23 mouse cellular contexts compared by ENCODE assay signal in the genomic region with DNA sequence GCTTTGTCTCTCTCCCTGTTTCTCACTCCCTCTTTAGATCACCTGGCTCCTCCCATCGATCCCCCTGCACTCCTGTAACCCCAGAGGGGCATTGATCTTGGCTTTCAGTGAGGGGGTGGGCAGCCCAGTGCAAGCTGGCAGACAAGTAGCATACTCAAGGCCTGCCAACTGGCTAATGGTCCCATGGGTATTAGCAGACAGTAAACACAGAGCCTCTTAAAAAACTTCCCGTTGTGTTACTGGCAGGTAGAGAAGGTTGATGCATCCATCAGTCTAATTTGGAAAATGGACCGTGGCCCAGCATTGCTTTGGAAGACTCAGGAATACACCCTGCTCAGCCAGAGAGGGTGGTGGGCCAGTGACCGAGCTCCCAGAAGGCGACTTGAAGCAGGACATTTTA.
DNase-seq lines count a peak whose midpoint lies in the region; ATAC-seq lines count a peak whose summit lies in the region.
"Had no signal": no experiment of that assay in that cellular context is flagged by ENCODE, and none has a peak within 500 bp of the region (broad histone marks: within the 10 kb centered on the region; RNA-seq: fewer than 3 reads in every experiment).

No protein-coding gene starts in this region.

- ATAC-seq in hindbrain, embryonic 14.5 days (ENCODE audit: low FRiP score): no peak
- ATAC-seq in hindbrain, embryonic 16.5 days: no peak
- ATAC-seq in neural tube, embryonic 14.5 days (ENCODE audit: low read depth): peak; percentile 64; the same call in 1 of the 2 replicates
- ATAC-seq: activated CD4-positive, CD25-positive, alpha-beta regulatory T cell, adult 4 months; forebrain, embryonic 13.5 days; forebrain, postnatal 0 days; intestine, postnatal 0 days had no signal

- H3K4me3 ChIP-seq in hindbrain, embryonic 14.5 days (replicated peaks; ENCODE audit: low read length): no peak overlapping the region
- H3K4me3 ChIP-seq in hindbrain, embryonic 16.5 days (ENCODE audit: low read length): no peak overlapping the region
- H3K4me3 ChIP-seq in neural tube, embryonic 14.5 days (ENCODE audit: low read depth, low read length): no peak overlapping the region
- H3K4me3 ChIP-seq: embryonic facial prominence, embryonic 10.5 days; embryonic facial prominence, embryonic 13.5 days; erythroblast, embryonic 14.5 days; forebrain, embryonic 13.5 days; gastrocnemius, adult 2 months had no signal

- H3K27ac ChIP-seq in hindbrain, embryonic 14.5 days: peak overlapping the region; percentile 26; the same call in 1 of the 2 replicates
- H3K27ac ChIP-seq in hindbrain, embryonic 16.5 days (ENCODE audit: low read depth, low read length): no peak overlapping the region
- H3K27ac ChIP-seq in neural tube, embryonic 14.5 days (ENCODE audit: low read depth, low read length): 0 out of 2 replicates have a peak overlapping the region, but pooled peaks have one; percentile 7
- H3K27ac ChIP-seq: embryonic facial prominence, embryonic 10.5 days; embryonic facial prominence, embryonic 13.5 days; forebrain, embryonic 13.5 days; gastrocnemius, adult 2 months had no signal

- H3K9me3 ChIP-seq in hindbrain, embryonic 14.5 days (ENCODE audit: control insufficient read depth, low read length): no peaks in the 10 kb centered on the region
- H3K9me3 ChIP-seq in hindbrain, embryonic 16.5 days (ENCODE audit: control insufficient read depth, low read length): no peaks in the 10 kb centered on the region
- H3K9me3 ChIP-seq in neural tube, embryonic 14.5 days (ENCODE audit: control insufficient read depth, low read length): no peaks in the 10 kb centered on the region
- H3K9me3 ChIP-seq: embryonic facial prominence, embryonic 10.5 days; embryonic facial prominence, embryonic 13.5 days; forebrain, embryonic 13.5 days had no signal

- 62% methylated on average over 5 of the region's 5 CpGs for WGBS in hindbrain, embryonic 14.5 days
- 51% methylated on average over 5 of the region's 5 CpGs for WGBS in hindbrain, embryonic 16.5 days
- 53% methylated on average over 5 of the region's 5 CpGs for WGBS in neural tube, embryonic 14.5 days

- no peak overlapping the region for H3K4me2 ChIP-seq in hindbrain, embryonic 14.5 days (replicated peaks)
- H3K4me2 ChIP-seq in hindbrain, embryonic 16.5 days (ENCODE audit: low read length): no peak overlapping the region
- H3K4me2 ChIP-seq in neural tube, embryonic 14.5 days (ENCODE audit: low read depth, low read length): no peak overlapping the region
- H3K4me2 ChIP-seq: embryonic facial prominence, embryonic 13.5 days; forebrain, embryonic 13.5 days; heart, embryonic 11.5 days had no signal

- 0 out of 2 replicates have a peak, but pooled peaks cover 3% of the 10 kb centered on the region for H3K4me1 ChIP-seq in hindbrain, embryonic 14.5 days (replicated peaks; ENCODE audit: control insufficient read depth, insufficient read depth, low read length)
- H3K4me1 ChIP-seq in hindbrain, embryonic 16.5 days (ENCODE audit: control insufficient read depth, insufficient read depth, low read depth, low read length): no peaks in the 10 kb centered on the region; the same call in 1 of the 2 replicates
- 0 out of 2 replicates have a peak, but pooled peaks cover 2% of the 10 kb centered on the region for H3K4me1 ChIP-seq in neural tube, embryonic 14.5 days (ENCODE audit: control insufficient read depth, insufficient read depth, low read length)
- H3K4me1 ChIP-seq: embryonic facial prominence, embryonic 10.5 days had no signal

- H3K27me3 ChIP-seq in hindbrain, embryonic 14.5 days (ENCODE audit: control insufficient read depth, insufficient read depth, low read length): no peaks in the 10 kb centered on the region
- no peaks in the 10 kb centered on the region for H3K27me3 ChIP-seq in hindbrain, embryonic 16.5 days (replicated peaks; ENCODE audit: control insufficient read depth, insufficient read depth, low read length)
- no peaks in the 10 kb centered on the region for H3K27me3 ChIP-seq in neural tube, embryonic 14.5 days (ENCODE audit: control insufficient read depth, insufficient read depth, low read length)
- H3K27me3 ChIP-seq: embryonic facial prominence, embryonic 13.5 days; forebrain, embryonic 13.5 days had no signal

- H3K36me3 ChIP-seq in hindbrain, embryonic 14.5 days (replicated peaks; ENCODE audit: control insufficient read depth, insufficient read depth): no peaks in the 10 kb centered on the region
- no peaks in the 10 kb centered on the region for H3K36me3 ChIP-seq in hindbrain, embryonic 16.5 days (ENCODE audit: control insufficient read depth, insufficient read depth, low read length)
- H3K36me3 ChIP-seq in neural tube, embryonic 14.5 days (ENCODE audit: control insufficient read depth, insufficient read depth, low read length): no peaks in the 10 kb centered on the region
- H3K36me3 ChIP-seq: embryonic facial prominence, embryonic 10.5 days; embryonic facial prominence, embryonic 13.5 days had no signal

- peak; percentile 55 to 66 for DNase-seq in cerebellum, postnatal 10 days
- no peak for DNase-seq in cerebellum, adult 8-10 months
- no peak for DNase-seq in hindbrain, embryonic 14.5 days (ENCODE audit: low spot score)
- no peak for DNase-seq in neural tube, embryonic 10.5 days (ENCODE audit: extremely low spot score, low spot score)
- DNase-seq: adrenal gland, adult 8-10 months; adrenal gland, postnatal 25 days; cerebellum, adult 18-20 months; cerebellum, adult 9-11 months; cerebellum, postnatal 36 days; embryo, embryonic 11 days; forebrain, postnatal 0 days; gastrocnemius, adult 2 months; gastrocnemius, postnatal 14 days; heart, adult 11 months had no signal

- no peak overlapping the region for H3K9ac ChIP-seq in hindbrain, embryonic 14.5 days
- H3K9ac ChIP-seq in hindbrain, embryonic 16.5 days (ENCODE audit: low read depth, low read length): no peak overlapping the region
- H3K9ac ChIP-seq in neural tube, embryonic 14.5 days (replicated peaks; ENCODE audit: low read depth, low read length): no peak overlapping the region
- H3K9ac ChIP-seq: embryonic facial prominence, embryonic 13.5 days; forebrain, embryonic 13.5 days; forebrain, postnatal 0 days had no signal

Comparison
In these comparisons a context has a peak if more than half of its experiments do, and no peak if none do; other contexts are left out.
1. DNase-seq: peak in cerebellum, postnatal 10 days (2 of 2); none in cerebellum, adult 8-10 months (single experiment), hindbrain, embryonic 14.5 days (single experiment) and neural tube, embryonic 10.5 days (single experiment).